Mouse (Mus musculus) spleen, embryonic (tissue): ENCODE data around the gene Nipal3.

Experiments used
- CTCF ChIA-PET: fragments of 350-600 bp; sonication (Branson Sonifier 250); formaldehyde crosslinking; loops from one replicate; lab custom pipeline; 2022; lab: Charles Lee

Gene Nipal3

DNA sequence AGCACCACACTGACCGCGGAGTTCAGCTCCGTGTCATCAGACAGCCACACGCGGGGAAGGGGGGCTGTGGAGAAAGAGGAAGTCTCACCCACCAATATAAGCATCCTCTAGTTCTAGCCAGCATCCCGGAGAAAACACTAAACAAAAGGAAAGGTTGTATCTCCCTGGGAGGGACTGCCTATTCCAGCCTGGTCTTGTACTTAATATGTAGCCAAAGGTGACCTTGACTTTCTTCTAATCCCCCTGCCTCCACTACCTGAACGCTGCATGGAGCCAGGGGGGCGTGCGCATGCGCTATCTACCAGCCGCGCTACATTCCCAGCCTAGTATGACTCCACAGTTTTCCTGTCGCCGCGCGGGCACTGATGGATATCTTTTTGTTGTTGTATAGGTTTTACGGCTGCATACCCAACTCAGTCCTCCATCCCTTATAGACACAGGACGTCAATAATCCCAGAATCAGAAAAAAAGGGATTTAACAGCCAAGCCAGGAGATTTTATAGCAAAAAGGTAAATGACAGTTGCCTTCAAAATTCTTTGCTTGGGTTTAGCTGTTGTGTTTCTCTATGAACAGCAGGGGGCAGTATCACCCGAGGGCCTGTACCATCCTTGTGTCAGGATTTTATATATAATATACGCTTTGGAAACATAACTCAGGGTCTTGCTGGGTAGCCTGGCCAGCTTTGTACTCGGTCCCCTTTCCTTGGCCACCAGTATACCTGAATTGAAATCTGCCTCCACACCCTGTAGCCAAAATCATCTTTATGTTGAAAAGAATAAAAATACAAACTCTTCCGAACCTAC is 12.9 kb upstream of the Nipal3 start:
- CTCF ChIA-PET, result interaction anchor here (0.5 to 0.6 kb wide), 2 partner anchors 16 to 391 kb away, joined by 4 to 8 read pairs; no protein-coding TSS in a partner anchor

- CTCF ChIA-PET, result no interaction called here
These were observed 11.0 kb upstream of the Nipal3 start for GRCm38 (mm10) chr4:135505794-135506193.

DNA sequence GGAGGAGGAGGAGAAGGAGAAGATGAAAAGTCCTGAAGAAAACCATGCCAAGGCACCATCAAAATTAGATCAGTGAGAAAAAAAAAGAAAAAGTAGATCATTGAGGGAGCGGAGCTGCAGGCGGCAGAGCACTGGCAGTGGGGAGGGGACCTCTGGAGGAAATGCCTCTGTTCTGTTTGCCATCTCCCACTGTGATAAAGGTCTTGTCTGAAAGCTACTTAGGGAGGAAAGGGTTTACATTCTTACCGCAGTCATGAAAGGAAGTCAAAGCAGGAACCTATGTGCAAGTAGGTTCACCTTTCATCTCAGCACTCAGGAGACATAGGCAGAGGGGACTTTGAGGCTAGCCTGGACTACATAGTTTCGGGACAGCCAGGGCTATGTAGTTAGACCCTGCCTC is 6.7 kb upstream of the Nipal3 start:
- CTCF ChIA-PET, result interaction anchor here (0.6 to 0.7 kb wide), 2 partner anchors 22 to 295 kb away, joined by 3 read pairs; no protein-coding TSS in a partner anchor

DNA sequence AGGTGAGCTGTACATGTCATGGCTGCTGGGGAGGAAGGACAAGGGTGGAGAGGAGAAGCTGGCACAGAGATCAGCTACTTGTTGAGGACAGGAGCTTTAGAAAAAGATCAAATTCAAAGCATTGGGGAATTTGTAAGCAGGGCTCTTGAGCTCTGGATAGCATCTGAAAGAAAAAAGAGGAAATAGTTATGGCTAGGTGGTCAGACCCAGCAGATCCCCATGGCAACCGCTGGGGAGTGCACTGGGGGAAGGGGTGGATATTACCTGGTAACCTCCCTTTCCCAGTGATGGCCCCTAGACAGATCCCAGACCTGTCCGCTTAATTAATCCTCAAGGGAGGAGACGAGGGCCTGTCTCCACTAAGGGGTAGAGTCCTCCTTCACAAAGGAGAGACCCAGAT is 5.0 kb upstream of the Nipal3 start:
- CTCF ChIA-PET, result interaction anchor here (1.0 kb wide), 1 partner anchor 315 kb away, joined by 3 read pairs; no protein-coding TSS in a partner anchor

DNA sequence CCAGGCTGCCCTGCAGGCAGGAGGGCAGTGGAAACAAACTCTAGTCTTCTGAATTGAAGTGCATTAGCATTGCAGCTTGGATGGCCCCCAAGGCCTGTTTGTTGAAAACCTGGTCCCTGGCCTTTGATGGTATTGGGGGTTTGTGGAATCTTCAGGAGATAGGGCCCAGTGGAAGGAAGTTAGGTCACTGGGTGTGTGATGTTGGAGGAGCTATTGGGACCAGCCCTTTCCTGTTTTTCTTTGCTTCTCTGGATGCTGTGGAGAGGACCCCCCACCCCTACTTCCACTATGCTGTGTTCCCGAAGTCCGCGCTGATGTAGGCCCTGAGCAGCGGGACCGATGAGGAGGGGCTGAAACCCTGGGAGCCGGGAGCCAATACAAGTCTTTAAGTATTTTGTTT is 3.3 kb upstream of the Nipal3 start:
- CTCF ChIA-PET, result no interaction called here

DNA sequence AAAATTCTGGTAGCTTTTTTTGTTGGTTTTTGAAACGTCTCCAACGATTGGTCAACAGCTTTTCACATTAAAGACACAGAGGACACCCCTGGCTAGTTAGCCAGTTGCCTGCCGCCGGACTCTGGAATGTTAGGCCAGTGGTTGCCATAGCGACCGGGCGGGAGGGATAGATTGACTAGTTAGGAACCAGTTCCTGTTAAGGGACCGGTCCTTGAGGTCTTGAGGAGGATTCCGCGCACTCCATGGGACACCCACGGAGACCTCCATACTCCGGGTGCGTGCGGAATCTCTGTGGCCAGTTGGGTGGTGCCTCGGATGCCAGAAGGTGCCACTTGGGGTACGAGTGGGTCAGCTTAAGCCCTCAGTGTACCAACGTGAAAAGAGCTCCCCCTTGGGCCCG is 972 bp upstream of the Nipal3 start:
- CTCF ChIA-PET, result interaction anchor here (0.6 to 0.7 kb wide), 2 partner anchors 45 to 1694 kb away, joined by 3 read pairs; no protein-coding TSS in a partner anchor

GRCm38 (mm10) chr4:135495397-135495791 is 556 bp upstream of the Nipal3 start:
- CTCF ChIA-PET, result interaction anchor here (0.6 to 0.7 kb wide), 2 partner anchors 45 to 1693 kb away, joined by 3 read pairs; no protein-coding TSS in a partner anchor

DNA sequence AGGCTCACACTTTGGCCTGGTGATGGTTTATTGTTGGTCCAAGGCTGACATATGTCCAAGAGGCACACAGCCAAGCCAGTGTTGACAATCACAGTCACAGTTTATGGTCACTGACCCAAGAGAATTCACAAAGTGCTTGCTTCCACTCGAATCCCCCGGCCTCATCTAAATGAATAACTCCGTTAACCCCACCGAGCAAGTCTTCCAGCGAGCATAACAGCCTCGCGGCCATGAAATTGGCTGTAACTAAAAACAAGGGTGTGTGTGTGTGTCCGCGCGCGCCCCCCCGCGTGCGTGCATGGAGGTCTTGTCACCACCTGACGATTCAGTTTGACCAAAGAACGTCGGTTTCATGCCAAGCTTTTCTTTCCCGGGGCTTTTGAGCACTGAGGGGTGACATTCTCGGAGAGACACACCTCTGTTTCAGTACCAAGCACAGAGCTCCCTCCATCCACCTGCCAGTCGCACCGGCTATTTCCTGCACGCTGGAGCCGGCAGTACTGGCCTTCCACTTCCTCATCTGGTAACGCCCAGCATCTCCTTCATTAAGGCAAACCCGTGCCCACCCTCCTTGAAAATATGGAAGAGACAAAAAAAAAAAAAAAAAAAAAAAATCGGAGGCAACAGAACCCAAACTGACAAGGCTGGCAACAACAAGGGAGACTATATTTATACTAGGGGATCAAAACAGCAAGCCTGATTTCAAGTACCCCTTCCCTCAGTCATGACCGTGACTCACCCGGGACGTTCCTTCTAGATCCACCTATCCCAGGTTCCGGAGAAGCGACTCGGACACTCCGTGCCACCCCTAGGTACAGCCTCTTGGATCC is 932 bp downstream of the Nipal3 start:
- CTCF ChIA-PET, result interaction anchor here (0.6 to 0.7 kb wide), 2 partner anchors 137 to 1100 kb away, joined by 3 to 7 read pairs; no protein-coding TSS in a partner anchor

GRCm38 (mm10) chr4:135493271-135493670 is 1.6 kb downstream of the Nipal3 start:
- CTCF ChIA-PET, result no interaction called here

GRCm38 (mm10) chr4:135489256-135489655 is 5.6 kb downstream of the Nipal3 start:
- CTCF ChIA-PET, result no interaction called here

DNA sequence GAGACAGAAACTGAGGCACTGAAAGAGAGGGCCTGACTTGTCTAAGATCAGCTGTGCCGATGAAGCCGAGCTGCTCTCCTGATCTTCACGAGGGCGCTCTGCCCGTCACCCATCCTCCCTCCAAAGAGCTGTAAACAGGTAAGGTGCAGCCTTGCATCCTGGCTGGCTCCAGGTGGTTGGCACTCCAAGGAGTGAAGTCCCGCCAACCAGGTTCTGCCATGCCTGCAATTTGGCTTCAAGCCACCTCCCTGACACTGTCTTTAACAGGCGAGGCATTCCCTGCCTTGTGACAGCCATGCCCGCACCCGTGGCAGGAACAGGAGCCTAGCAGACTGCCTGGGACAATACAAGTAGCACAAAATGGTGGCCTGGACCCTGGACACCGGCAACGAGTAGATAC is 8.5 kb downstream of the Nipal3 start:
- CTCF ChIA-PET, result no interaction called here

DNA sequence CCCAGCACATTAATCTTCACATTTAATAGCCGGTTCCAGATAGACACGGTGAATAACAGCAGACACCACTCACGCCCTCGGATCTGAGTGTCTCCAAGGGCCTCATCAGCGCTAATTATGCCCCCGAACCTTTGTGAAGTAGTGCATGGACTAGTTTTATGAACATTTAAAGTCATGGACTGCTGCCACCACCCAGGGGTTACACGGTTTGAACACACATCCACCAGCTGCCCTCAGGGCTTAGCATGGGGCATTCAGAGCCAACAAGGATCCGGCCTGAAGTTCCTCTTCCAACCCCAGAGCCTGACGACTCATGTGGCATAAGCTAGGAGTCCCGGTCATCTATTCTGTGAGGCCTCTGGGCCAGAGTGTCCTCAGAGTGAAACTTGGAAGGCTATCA is 9.8 kb downstream of the Nipal3 start:
- CTCF ChIA-PET, result no interaction called here

DNA sequence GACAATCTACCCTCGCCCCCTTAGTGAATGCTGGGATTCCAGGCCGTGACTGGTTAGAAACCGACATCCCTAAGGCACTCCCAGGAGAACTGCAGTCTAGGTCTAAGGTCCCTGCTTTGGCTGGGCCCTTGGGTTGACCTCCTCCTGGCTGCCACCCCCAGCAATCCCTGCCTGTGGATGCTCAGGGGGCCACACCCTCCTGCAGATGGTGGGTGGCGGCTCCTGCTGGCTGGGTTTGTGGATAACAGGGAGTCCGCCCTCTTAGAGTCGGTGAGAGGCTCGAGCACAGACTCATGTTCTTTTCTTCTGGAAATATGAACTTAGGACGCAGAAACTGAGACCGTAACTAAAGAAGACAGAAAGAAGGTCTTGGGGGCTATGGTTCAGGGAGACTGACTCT is 14.5 kb downstream of the Nipal3 start:
- CTCF ChIA-PET, result no interaction called here

DNA sequence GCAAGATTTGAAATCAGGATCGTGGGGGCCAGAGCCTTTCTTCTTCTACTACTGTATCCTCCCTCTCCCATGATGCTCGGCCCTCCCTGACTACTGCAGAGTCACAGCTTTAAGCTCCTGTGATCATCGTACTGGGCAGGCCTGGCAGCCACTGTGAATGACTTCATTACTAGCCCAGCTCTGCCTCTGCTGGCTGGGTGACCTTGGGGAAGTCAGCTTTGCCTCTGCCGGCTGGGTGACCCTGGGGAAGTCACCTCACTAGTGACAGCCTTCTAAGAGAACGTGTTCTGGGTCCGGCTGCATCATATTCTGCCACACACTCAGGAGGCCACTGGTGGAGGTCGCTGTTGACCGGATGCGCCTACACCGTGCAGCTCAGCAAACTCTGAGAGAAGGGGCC is 17.0 kb downstream of the Nipal3 start:
- CTCF ChIA-PET, result interaction anchor here (0.7 kb wide), 1 partner anchor 14 kb away, joined by 6 read pairs; no protein-coding TSS in a partner anchor

DNA sequence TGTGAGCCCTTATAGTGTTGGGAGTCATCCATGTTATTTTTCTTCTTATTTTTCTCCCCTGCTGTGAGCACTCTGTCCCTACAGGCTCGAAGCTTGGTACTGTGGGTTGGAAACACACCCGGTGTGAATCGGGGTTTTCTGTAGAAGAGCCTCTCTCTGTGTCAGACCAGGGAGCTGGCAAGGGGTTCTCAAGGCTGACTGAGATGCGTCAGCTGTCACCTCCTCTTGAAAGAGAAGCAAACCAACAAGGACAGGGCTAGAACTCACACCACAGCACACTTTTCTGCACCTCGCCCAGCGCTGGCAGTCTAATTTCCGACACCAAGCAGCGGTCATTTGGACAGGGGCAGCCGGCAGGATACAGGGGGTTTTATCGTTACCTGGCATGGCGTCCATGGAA is 31.4 kb downstream of the Nipal3 start:
- CTCF ChIA-PET, result no interaction called here

DNA sequence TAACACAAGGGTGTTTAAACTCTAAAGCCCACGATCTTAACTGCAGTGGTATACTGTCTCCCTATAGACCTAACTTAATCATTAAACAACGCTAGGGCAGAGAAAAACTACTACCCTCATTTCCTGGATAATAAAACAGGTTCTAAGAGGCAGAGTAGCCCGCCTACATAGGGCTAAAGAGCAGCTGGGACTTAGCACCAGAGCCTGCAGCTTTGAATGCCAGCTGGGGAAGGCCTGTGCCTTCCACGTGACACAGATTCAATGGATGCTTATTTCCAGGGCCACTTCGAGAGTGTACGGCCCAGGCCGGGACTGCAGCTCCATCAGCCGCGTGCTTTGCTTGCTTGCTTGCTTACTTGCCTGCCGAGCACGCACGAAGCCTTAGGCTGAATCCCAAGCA is 41.3 kb downstream of the Nipal3 start:
- CTCF ChIA-PET, result no interaction called here

DNA sequence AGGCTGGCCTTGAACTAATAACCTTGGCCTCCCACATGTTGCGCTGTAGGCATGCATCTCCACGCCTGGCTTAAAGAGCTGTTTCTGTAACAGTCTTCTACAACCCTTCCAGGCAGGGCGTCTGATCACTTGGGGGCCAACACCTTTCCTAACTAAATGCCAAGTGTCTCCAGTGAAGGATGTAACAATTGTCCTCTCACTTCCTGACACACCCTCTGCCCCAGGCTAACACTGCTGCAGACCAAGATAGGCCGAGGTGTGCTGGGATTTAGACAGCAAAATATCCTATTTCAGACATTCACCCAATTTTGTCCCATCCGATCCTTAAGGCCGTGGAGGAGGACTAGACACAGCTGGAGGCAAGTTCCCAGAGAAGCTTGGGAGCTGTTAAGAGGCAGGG is 41.7 kb downstream of the Nipal3 start:
- CTCF ChIA-PET, result interaction anchor here (0.7 kb wide), 1 partner anchor 241 kb away, joined by 3 read pairs; no protein-coding TSS in a partner anchor

- CTCF ChIA-PET, result no interaction called here
These were observed 43.4 kb downstream of the Nipal3 start for GRCm38 (mm10) chr4:135451360-135452015.

- CTCF ChIA-PET, result interaction anchor here (0.8 kb wide), 1 partner anchor 11 kb away, joined by 6 read pairs; no protein-coding TSS in a partner anchor
These were observed 52.4 kb downstream of the Nipal3 start for GRCm38 (mm10) chr4:135442473-135442872.

DNA sequence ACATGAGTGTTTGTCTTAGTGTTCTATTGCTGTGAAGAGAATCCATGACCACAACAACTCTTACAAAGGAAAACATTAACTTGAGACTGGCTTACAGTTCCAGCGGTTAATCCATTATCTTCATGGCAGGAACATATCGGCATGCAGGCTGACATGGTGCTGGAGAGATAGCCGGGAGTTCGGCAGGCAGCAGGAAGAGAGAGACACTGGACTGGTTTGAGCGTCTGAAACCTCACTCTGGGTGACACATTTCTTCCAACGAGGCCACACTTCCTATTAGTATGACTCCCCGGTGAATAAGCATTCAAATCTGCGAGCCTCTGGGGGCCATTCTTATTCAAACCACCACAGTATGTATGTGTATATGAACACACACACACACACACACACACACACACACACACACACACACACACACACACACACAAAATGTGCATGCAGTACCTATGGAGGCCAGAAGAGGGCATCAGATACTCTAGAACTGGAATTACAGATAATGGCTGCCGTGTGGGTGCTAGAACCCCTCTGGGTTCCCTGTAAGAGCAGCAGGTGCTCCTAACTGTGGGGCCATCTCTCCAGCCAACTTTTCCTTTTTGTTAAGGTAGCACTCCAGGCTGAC is 54.8 kb downstream of the Nipal3 start:
- CTCF ChIA-PET, result no interaction called here

DNA sequence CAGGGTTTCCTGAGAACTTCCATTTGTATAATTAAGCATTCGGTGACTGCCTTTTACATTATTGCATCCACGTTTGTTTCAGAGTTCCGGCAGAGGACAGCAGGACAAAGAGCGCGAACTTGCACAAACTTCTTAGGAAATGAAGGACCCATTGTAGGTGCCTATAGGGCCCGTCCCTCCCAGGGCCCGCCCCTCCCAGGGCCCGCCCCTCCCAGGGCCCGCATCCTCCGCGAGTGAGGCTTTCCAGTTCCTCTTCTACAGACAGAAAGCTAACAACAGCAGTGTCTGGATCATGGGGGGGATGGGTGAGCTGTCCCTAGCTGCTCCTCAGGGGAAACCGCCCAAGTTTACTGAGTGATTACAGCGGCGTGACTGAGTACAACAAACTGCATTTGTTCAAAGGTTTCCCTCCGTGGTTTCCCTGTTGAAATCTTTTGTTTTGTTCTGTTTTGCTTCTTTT is 55.6 kb downstream of the Nipal3 start:
- CTCF ChIA-PET, result no interaction called here
